Mouse (Mus musculus) liver, embryonic 11.5 days (tissue): ENCODE measurements at regions not wholly inside any gene's neighbourhood (a gene's known extent, or its start where the extent isn't known, plus 50 kb on each side); places are given as distances from the start of the nearest gene placed in this dataset.

Source experiments
- ATAC-seq: fragments of 200-750 bp; cut with Nextera tagmentation; replicated peaks from 2 replicates; pipeline ENCODE4 v1.8.0; 2017; ENCODE audit warnings: moderate number of reproducible peaks, mild to moderate bottlenecking, moderate TSS enrichment, moderate library complexity; ENCODE audit not compliant: low FRiP score
- DNase-seq: peaks from one replicate; pipeline ENCODE4 v3.0.0-alpha.2; 2017; ENCODE audit warnings: low spot score
- H3K27ac ChIP-seq: fragments of 300-500 bp; sonication (generic); 2 replicates; pipeline ENCODE4 v1.5.1; 2014; ENCODE audit warnings: mild to moderate bottlenecking, low read depth, low read length, control low read depth
- H3K27me3 ChIP-seq: fragments of 300-500 bp; sonication (generic); replicated peaks from 2 replicates; pipeline ENCODE4 v1.6.1; 2014; ENCODE audit warnings: low read length, mixed read lengths; ENCODE audit not compliant: control insufficient read depth, insufficient read depth
- H3K36me3 ChIP-seq: fragments of 300-500 bp; sonication (generic); 2 replicates; pipeline ENCODE4 v1.6.1; 2014; ENCODE audit warnings: mild to moderate bottlenecking, low read length, moderate library complexity, mixed read lengths; ENCODE audit not compliant: control insufficient read depth, insufficient read depth
- H3K4me1 ChIP-seq: fragments of 300-500 bp; sonication (generic); replicated peaks from 2 replicates; pipeline ENCODE4 v1.6.1; 2014; ENCODE audit warnings: low read length, mixed read lengths; ENCODE audit not compliant: control insufficient read depth, insufficient read depth
- H3K4me2 ChIP-seq: fragments of 300-500 bp; sonication (generic); 2 replicates; pipeline ENCODE4 v1.6.1; 2014; ENCODE audit warnings: mild to moderate bottlenecking, control low read depth, moderate library complexity
- H3K4me3 ChIP-seq: fragments of 300-500 bp; sonication (generic); 2 replicates; pipeline ENCODE4 v1.5.1; 2014; ENCODE audit warnings: low read depth, low read length, control low read depth
- H3K9ac ChIP-seq: fragments of 300-500 bp; sonication (generic); 2 replicates; pipeline ENCODE4 v1.6.1; 2014; ENCODE audit warnings: low read depth, low read length, control low read depth
- H3K9me3 ChIP-seq: fragments of 300-500 bp; sonication (generic); 2 replicates; pipeline ENCODE4 v1.6.1; 2016; ENCODE audit warnings: low read length, inconsistent platforms, mixed read lengths; ENCODE audit not compliant: control insufficient read depth
- WGBS: fragments of 180-500 bp; shearing (Covaris S2); extraction: QIAGEN DNeasy Blood & Tissue Kit; methylation state at CpG from one replicate; pipeline ENCODE4 v1.1.7; 2014; 5-methylcytosine and 5-hydroxymethylcytosine counted together

DNA sequence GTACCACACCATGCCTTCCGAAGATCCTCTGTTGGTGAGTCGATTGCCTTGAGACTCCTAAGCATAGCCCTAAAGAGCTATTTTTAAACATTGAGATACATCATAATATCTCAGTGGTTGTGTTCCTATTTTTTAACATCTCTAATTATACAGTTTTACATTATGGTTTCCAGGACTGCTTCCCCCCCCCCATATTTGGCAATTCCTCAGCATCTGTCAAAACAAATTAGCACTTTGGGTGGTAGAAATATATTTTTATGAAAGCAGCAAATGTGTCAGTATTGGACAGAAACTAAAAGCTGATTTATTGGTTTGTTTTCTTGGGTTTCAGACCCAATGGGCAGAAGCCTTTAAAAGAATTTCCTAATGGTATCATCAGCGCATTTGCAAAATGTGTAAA lies 116.2 kb upstream of the Rcn1 start:
- Histone ChIP-seq H3K36me3 (no peaks in the 10 kb centered on the region), H3K4me3 (no peak overlapping the region), H3K9ac (no peak overlapping the region), H3K4me2 (no peak overlapping the region), H3K27ac (no peak overlapping the region), H3K9me3 (no peaks in the 10 kb centered on the region), H3K4me1 (no peaks in the 10 kb centered on the region), H3K27me3 (no peaks in the 10 kb centered on the region)
- ATAC-seq (no peak), DNase-seq (no peak)
- WGBS = 88% methylated on average over 3 of the region's 3 CpGs

DNA sequence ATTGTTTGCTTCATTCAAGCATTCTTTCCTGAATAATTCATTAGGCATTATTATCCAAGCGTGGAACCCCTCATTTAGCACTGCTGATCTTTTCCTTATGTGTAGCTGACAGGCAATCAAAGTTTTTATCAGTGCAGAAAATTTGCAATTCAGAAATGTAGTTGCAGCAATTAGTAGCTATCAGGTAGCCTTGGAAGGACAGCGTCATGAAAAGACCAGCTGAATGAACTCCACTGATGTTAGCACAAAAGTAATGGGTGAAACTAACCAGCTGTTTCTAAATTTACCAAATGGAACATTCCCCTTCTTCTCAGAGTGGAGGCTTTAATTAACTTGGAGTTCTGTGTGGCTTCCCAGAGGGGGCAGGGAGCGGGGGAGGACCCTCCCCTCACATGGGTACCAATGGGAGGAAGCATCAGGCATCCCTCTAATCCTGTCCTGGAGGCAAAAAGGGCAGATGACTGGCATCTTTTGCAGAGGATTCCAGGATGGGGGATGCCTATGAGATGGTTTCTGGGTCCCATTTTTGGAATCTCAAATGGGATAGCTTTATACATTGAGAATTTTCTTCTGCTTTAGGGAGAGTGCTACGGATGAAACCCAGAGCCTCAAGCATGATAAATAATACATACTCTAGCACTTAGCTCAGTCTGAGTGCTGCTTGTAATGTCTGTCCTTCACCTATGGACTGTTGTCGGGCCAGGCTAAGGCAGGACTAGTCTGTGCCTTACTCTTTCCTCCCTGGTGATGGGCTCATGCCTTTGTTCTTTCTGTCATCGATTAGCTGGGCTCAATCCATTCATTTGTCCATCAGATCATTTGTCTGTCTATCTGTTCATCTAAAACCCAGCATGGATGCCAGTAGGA lies 117.4 kb upstream of the Rcn1 start:
- Histone ChIP-seq H3K27me3 (no peaks in the 10 kb centered on the region), H3K9me3 (no peaks in the 10 kb centered on the region), H3K9ac (no peak overlapping the region), H3K4me1 (no peaks in the 10 kb centered on the region), H3K4me3 (no peak overlapping the region), H3K27ac (no peak overlapping the region), H3K4me2 (no peak overlapping the region), H3K36me3 (no peaks in the 10 kb centered on the region)
- ATAC-seq (no peak), DNase-seq (no peak)
- WGBS = 67% methylated on average over 6 of the region's 6 CpGs

DNA sequence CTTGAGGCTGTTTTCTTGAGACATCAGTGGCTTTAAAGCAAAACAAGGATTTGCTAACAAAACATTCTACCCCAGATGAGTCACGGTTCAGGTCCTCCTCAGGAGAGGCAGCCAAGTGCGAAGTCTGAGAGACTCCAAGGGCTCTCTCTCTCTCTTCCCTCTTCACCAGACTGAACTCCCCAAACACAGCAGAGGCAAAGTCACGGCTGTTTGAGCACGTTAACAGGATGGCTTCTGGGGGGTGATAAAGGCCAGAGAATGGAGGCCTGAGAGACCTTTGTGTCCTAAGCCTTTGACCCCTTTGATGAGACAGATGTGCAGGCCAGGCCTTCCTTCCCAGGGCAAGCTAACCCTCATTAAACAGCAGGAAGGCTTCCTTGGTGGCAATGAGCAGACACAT lies 122.7 kb upstream of the Rcn1 start:
- DNase-seq = no peak
- Histone ChIP-seq H3K4me1 (no peaks in the 10 kb centered on the region), H3K9ac (no peak overlapping the region), H3K4me2 (no peak overlapping the region), H3K36me3 (no peaks in the 10 kb centered on the region), H3K27ac (no peak overlapping the region), H3K9me3 (no peaks in the 10 kb centered on the region), H3K27me3 (no peaks in the 10 kb centered on the region), H3K4me3 (no peak overlapping the region)
- no peak for ATAC-seq
- 37% methylated on average over 4 of the region's 4 CpGs for WGBS

DNA sequence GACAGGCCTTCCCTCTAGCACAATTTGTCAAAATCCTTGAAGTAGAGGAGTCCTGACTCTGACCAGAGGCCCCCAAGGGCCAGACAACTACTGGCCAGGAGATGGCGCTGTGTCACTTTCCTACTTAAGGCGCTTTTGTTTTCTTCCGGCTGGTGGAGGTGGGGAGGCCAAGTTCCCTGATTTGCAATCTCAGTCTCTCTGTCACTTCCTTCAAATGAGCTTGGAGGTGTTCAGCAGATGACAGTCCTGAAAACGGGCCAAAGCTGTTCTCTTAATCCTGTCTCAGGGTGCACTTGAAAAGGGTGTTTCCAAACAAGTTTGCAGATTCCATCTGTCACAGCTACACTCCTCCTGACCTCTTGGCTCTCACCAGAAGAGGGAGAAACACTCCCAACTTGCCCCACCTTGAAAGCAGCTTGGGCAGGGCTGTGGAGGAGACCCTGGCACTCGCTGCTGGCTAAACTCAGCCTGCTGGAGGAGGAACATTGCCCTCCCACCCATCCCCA lies 124.2 kb upstream of the Rcn1 start:
- Histone ChIP-seq H3K4me1 (no peaks in the 10 kb centered on the region), H3K9ac (no peak overlapping the region), H3K27me3 (no peaks in the 10 kb centered on the region), H3K36me3 (no peaks in the 10 kb centered on the region), H3K9me3 (no peaks in the 10 kb centered on the region), H3K4me3 (no peak overlapping the region), H3K27ac (no peak overlapping the region), H3K4me2 (no peak overlapping the region)
- no peak for ATAC-seq
- no peak for DNase-seq
- WGBS = 7% methylated on average over 5 of the region's 5 CpGs

DNA sequence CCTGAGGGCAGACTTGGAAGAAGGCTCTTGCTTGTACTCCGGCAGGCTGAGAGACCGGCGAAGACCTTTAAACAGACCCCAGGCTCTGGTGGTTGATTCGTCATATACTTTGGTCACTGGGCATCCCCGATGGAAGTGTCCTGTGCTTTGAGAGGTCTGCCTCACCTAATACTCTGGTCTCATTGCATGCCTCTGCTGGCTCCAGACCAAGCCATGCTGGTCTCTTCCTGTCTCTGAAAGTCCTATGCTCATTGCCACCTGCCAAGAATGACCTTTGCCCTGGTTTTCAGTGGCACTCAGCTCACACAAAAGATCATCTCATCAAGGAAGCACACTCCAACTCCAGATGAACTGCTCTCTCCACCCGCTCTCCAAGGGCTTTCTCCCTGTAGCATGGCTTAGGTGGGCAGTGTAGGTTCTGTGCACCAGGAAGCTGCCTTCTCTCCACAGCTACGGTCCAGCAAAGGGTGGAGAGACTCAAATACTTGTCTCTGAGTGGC lies 126.0 kb upstream of the Rcn1 start:
- H3K27ac ChIP-seq = no peak overlapping the region
- H3K27me3 ChIP-seq = no peaks in the 10 kb centered on the region
- H3K4me1 ChIP-seq = no peaks in the 10 kb centered on the region
- 77% methylated on average over 7 of the region's 7 CpGs for WGBS
- ATAC-seq (no peak), DNase-seq (no peak)
- H3K36me3 ChIP-seq = no peaks in the 10 kb centered on the region
- no peak overlapping the region for H3K4me2 ChIP-seq
- no peak overlapping the region for H3K4me3 ChIP-seq
- H3K9ac ChIP-seq = no peak overlapping the region
- H3K9me3 ChIP-seq = no peaks in the 10 kb centered on the region

DNA sequence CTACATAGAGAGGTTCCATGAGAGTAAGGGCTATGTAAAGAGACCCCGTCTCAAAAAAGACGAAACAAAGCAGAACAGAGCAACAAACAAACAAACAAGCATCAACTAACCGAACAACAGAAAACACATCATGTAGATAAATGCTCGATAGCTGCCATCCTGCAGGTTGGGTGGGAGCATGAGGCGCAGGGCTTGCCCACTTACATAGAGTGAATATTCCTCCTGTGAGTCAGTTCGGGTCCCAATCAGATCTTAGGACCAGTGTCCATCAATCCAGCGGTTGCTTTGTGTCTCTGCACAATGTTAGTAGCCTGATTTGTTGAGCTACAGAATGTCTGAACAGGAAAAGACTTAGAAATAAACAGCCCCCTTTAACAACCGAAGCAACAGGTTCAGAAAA lies 129.4 kb upstream of the Rcn1 start:
- Histone ChIP-seq H3K27ac (no peak overlapping the region), H3K9me3 (no peaks in the 10 kb centered on the region), H3K4me3 (no peak overlapping the region), H3K4me2 (no peak overlapping the region), H3K36me3 (no peaks in the 10 kb centered on the region), H3K4me1 (no peaks in the 10 kb centered on the region), H3K27me3 (no peaks in the 10 kb centered on the region), H3K9ac (no peak overlapping the region)
- WGBS = 83% methylated on average over 8 of the region's 8 CpGs
- no peak for ATAC-seq
- no peak for DNase-seq

DNA sequence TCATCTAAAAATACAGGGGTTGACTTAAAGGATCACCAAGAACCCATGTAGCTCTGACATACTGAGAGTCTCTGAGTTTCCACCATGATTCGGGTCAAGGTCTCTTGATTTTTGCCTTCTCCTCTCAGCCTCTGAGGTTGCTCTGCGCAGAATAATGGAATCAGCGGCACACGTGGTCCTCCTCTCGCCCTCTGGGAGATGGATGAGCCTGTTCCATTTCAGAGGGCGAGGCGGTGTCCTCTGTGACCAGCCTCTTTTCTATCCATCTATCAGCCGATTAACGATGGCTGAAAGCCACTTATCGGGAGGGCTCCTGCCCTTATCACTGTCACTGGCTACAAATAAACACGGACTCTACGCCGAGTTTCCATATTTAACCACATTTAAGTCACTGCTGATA lies 124.6 kb upstream of the Pax6 start:
- no peak overlapping the region for H3K4me3 ChIP-seq
- DNase-seq (no peak), ATAC-seq (no peak)
- no peaks in the 10 kb centered on the region for H3K27me3 ChIP-seq
- H3K36me3 ChIP-seq = no peaks in the 10 kb centered on the region
- WGBS = 70% methylated on average over 13 of the region's 13 CpGs
- no peak overlapping the region for H3K9ac ChIP-seq
- no peak overlapping the region for H3K4me2 ChIP-seq
- no peaks in the 10 kb centered on the region for H3K4me1 ChIP-seq
- H3K27ac ChIP-seq = no peak overlapping the region
- no peaks in the 10 kb centered on the region for H3K9me3 ChIP-seq

DNA sequence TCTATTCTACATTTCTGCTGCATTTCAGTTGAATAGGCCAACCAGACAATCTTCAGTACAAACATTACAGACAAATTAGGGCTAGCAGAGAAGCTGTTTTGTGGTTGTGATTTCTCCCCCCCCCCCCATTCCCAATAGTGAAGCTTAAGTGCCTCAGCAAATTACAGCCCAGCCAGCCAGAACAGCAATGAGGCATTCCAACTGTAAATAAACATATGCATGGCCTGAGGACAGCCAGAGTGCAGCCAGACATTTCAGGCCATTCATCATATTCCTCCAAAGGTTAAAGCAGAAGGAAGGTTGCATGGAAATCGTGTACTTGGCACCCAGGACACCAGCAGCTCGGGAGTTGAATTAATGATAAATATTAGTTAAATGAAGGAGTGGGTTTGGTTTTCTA lies 116.6 kb upstream of the Pax6 start:
- Histone ChIP-seq H3K4me1 (no peaks in the 10 kb centered on the region), H3K9me3 (no peaks in the 10 kb centered on the region), H3K4me2 (no peak overlapping the region), H3K27ac (no peak overlapping the region), H3K9ac (no peak overlapping the region), H3K27me3 (no peaks in the 10 kb centered on the region), H3K36me3 (no peaks in the 10 kb centered on the region), H3K4me3 (no peak overlapping the region)
- no peak for DNase-seq
- WGBS = 58% methylated on average over 2 of the region's 2 CpGs
- no peak for ATAC-seq

DNA sequence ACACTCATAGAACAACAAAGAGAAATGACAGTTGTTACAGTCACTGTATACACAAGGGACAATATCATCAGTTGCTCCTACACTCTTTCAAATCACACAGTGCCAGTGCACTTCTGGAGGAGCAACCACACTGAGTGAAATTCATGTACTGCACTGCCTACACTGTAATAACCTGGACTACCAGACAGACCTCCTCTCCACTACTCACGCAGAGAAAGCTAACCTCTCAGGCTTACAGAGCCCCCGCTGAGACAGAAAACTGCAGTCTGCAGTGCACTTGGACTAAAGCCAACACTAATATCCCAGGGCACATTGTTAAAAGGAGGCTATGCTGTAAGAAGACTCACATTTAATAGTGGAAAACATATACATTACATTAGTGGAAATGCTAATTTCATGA lies 81.9 kb upstream of the Pax6 start:
- H3K4me3 ChIP-seq = no peak overlapping the region
- ATAC-seq (no peak; the same call in 1 of the 2 replicates), DNase-seq (no peak)
- H3K9ac ChIP-seq = no peak overlapping the region
- no peaks in the 10 kb centered on the region for H3K36me3 ChIP-seq
- H3K4me2 ChIP-seq = no peak overlapping the region
- WGBS = 67% methylated on average over 2 of the region's 2 CpGs
- no peaks in the 10 kb centered on the region for H3K9me3 ChIP-seq
- no peaks in the 10 kb centered on the region for H3K4me1 ChIP-seq
- no peak overlapping the region for H3K27ac ChIP-seq
- H3K27me3 ChIP-seq = no peaks in the 10 kb centered on the region
